Mouse (Mus musculus): ENCODE data around the gene Hmgcr.
A peak's percentile ranks its signal among the peaks of the same experiment; 100 is the strongest.

Gene Hmgcr

GRCm38 (mm10) chr13:96670406-96671077, at the start of gene Hmgcr:
Hmgcr (minus strand) TSS chr13:96670936.
- peak; percentile 95 for DNase-seq (ENCODE audit: low spot score)

GRCm38 (mm10) chr13:96720003-96720402, 49.3 kb upstream of the Hmgcr start:
- no peak for DNase-seq (ENCODE audit: low spot score)

GRCm38 (mm10) chr13:96717821-96718220, 47.1 kb upstream of the Hmgcr start:
- no peak for DNase-seq (ENCODE audit: low spot score)

GRCm38 (mm10) chr13:96716311-96716710, 45.6 kb upstream of the Hmgcr start:
- no peak for DNase-seq (ENCODE audit: low spot score)

- DNase-seq (ENCODE audit: low spot score), result no peak
Observed at GRCm38 (mm10) chr13:96709269-96710233, 38.8 kb upstream of the Hmgcr start.

GRCm38 (mm10) chr13:96702567-96703278, 32.0 kb upstream of the Hmgcr start:
- DNase-seq (ENCODE audit: low spot score), result no peak

- peak; percentile 25 for DNase-seq (ENCODE audit: low spot score)
Observed at GRCm38 (mm10) chr13:96697805-96698586, 27.3 kb upstream of the Hmgcr start.

- DNase-seq (ENCODE audit: low spot score), result no peak
Observed at GRCm38 (mm10) chr13:96695428-96695827, 24.7 kb upstream of the Hmgcr start.

GRCm38 (mm10) chr13:96689901-96690300, 19.2 kb upstream of the Hmgcr start:
- no peak for DNase-seq (ENCODE audit: low spot score)

GRCm38 (mm10) chr13:96687261-96687660, 16.5 kb upstream of the Hmgcr start:
- no peak for DNase-seq (ENCODE audit: low spot score)

GRCm38 (mm10) chr13:96684779-96685178, 14.0 kb upstream of the Hmgcr start:
- no peak for DNase-seq (ENCODE audit: low spot score)

GRCm38 (mm10) chr13:96681088-96681620, 10.4 kb upstream of the Hmgcr start:
- no peak for DNase-seq (ENCODE audit: low spot score)

GRCm38 (mm10) chr13:96680163-96681087, 9.7 kb upstream of the Hmgcr start:
- DNase-seq (ENCODE audit: low spot score), result no peak

- no peak for DNase-seq (ENCODE audit: low spot score)
Observed at GRCm38 (mm10) chr13:96678616-96679015, 7.9 kb upstream of the Hmgcr start.

- no peak for DNase-seq (ENCODE audit: low spot score)
Observed at GRCm38 (mm10) chr13:96677071-96677470, 6.3 kb upstream of the Hmgcr start.

- no peak for DNase-seq (ENCODE audit: low spot score)
Observed at GRCm38 (mm10) chr13:96675756-96676155, 5.0 kb upstream of the Hmgcr start.

- DNase-seq (ENCODE audit: low spot score), result no peak
Observed at GRCm38 (mm10) chr13:96673817-96674216, 3.1 kb upstream of the Hmgcr start.

- no peak for DNase-seq (ENCODE audit: low spot score)
Observed at GRCm38 (mm10) chr13:96672276-96672675, 1.5 kb upstream of the Hmgcr start.

GRCm38 (mm10) chr13:96671906-96672234, 1.1 kb upstream of the Hmgcr start:
- DNase-seq (ENCODE audit: low spot score), result no peak

Measured in T-cell, adult 2 months (primary cell).